27 mouse cellular contexts compared by ENCODE assay signal in the genomic region with DNA sequence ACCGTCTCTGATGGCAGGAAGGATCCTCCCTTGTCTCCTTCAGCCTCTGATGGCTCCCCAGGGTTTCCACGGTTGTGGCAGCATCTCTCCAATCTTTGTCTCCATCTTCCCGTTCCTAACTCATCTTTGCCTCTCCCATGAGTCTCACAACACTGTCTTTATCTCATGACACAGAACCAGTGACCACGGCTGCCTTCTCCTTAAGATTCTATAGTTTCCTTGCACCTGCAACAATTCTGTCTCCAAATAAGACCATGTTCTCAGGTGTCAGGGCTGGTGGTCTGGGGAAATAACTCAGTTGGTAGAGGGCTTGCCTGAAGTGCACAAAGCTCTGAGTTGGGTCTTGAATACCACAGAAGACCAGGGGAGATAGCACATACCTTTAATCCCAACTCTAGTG.
DNase-seq lines count a peak whose midpoint lies in the region; ATAC-seq lines count a peak whose summit lies in the region.
"Had no signal": no experiment of that assay in that cellular context is flagged by ENCODE, and none has a peak within 500 bp of the region (broad histone marks: within the 10 kb centered on the region; RNA-seq: fewer than 3 reads in every experiment).

No protein-coding gene starts in this region.

- no peak for ATAC-seq in forebrain, embryonic 12.5 days (ENCODE audit: low FRiP score)
- no peak for ATAC-seq in midbrain, embryonic 16.5 days
- ATAC-seq: activated CD4-positive, CD25-positive, alpha-beta regulatory T cell, adult 4 months; CD4-positive, CD25-positive, alpha-beta regulatory T cell, adult 4 months; forebrain, embryonic 13.5 days; forebrain, embryonic 15.5 days; Patski had no signal

- no peak overlapping the region for H3K9ac ChIP-seq in forebrain, embryonic 12.5 days
- H3K9ac ChIP-seq in midbrain, embryonic 16.5 days (ENCODE audit: low read depth, low read length) = no peak overlapping the region
- H3K9ac ChIP-seq: embryonic facial prominence, embryonic 13.5 days; embryonic facial prominence, embryonic 15.5 days; forebrain, embryonic 13.5 days; forebrain, embryonic 15.5 days had no signal

- H3K4me2 ChIP-seq in forebrain, embryonic 12.5 days = no peak overlapping the region
- H3K4me2 ChIP-seq in midbrain, embryonic 16.5 days (ENCODE audit: low read length) = no peak overlapping the region
- H3K4me2 ChIP-seq: embryonic facial prominence, embryonic 13.5 days; embryonic facial prominence, embryonic 15.5 days; forebrain, embryonic 13.5 days; forebrain, embryonic 15.5 days had no signal

- peaks cover 42% of the 10 kb centered on the region for H3K4me1 ChIP-seq in forebrain, embryonic 10.5 days
- H3K4me1 ChIP-seq in forebrain, embryonic 12.5 days = peaks cover 28% of the 10 kb centered on the region
- H3K4me1 ChIP-seq in heart, embryonic 10.5 days = peaks cover 25% of the 10 kb centered on the region
- peaks cover 15% of the 10 kb centered on the region for H3K4me1 ChIP-seq in midbrain, embryonic 10.5 days
- peaks cover 13% of the 10 kb centered on the region for H3K4me1 ChIP-seq in midbrain, embryonic 16.5 days (ENCODE audit: control insufficient read depth, insufficient read depth, low read length)
- peaks cover 14% of the 10 kb centered on the region for H3K4me1 ChIP-seq in embryonic facial prominence, embryonic 10.5 days

- peak overlapping the region; percentile 68 for H3K27ac ChIP-seq in forebrain, embryonic 10.5 days
- H3K27ac ChIP-seq in forebrain, embryonic 12.5 days = no peak overlapping the region
- no peak overlapping the region for H3K27ac ChIP-seq in heart, embryonic 10.5 days
- peak overlapping the region; percentile 57; the same call in 1 of the 2 replicates for H3K27ac ChIP-seq in midbrain, embryonic 10.5 days (replicated peaks)
- H3K27ac ChIP-seq in midbrain, embryonic 16.5 days (ENCODE audit: low read length) = no peak overlapping the region
- 0 out of 2 replicates have a peak overlapping the region, but pooled peaks have one; percentile 7 for H3K27ac ChIP-seq in embryonic facial prominence, embryonic 10.5 days (replicated peaks)
- H3K27ac ChIP-seq: embryonic facial prominence, embryonic 13.5 days; embryonic facial prominence, embryonic 15.5 days; forebrain, embryonic 13.5 days; forebrain, embryonic 15.5 days had no signal

- WGBS in forebrain, embryonic 10.5 days = 84% methylated on average over 4 of the region's 4 CpGs
- WGBS in forebrain, embryonic 12.5 days = 95% methylated on average over 4 of the region's 4 CpGs
- WGBS in heart, embryonic 10.5 days = 83% methylated on average over 4 of the region's 4 CpGs
- 92% methylated on average over 4 of the region's 4 CpGs for WGBS in midbrain, embryonic 10.5 days
- 91% methylated on average over 4 of the region's 4 CpGs for WGBS in midbrain, embryonic 16.5 days
- 86% methylated on average over 4 of the region's 4 CpGs for WGBS in embryonic facial prominence, embryonic 10.5 days

- no peaks in the 10 kb centered on the region for H3K27me3 ChIP-seq in forebrain, embryonic 10.5 days (ENCODE audit: poor library complexity, severe bottlenecking)
- H3K27me3 ChIP-seq in forebrain, embryonic 12.5 days = no peaks in the 10 kb centered on the region
- no peaks in the 10 kb centered on the region for H3K27me3 ChIP-seq in heart, embryonic 10.5 days (ENCODE audit: insufficient read depth, poor library complexity, severe bottlenecking)
- peaks cover 11% of the 10 kb centered on the region; the same call in 1 of the 2 replicates for H3K27me3 ChIP-seq in midbrain, embryonic 10.5 days (ENCODE audit: low read depth, poor library complexity, severe bottlenecking)
- H3K27me3 ChIP-seq in midbrain, embryonic 16.5 days (ENCODE audit: control insufficient read depth, insufficient read depth, low read depth, low read length) = no peaks in the 10 kb centered on the region
- H3K27me3 ChIP-seq in embryonic facial prominence, embryonic 10.5 days (replicated peaks; ENCODE audit: low read depth, poor library complexity, severe bottlenecking) = no peaks in the 10 kb centered on the region
- H3K27me3 ChIP-seq: CH12.LX; embryonic facial prominence, embryonic 13.5 days; embryonic facial prominence, embryonic 15.5 days; forebrain, embryonic 15.5 days; Patski had no signal

- no peak overlapping the region for H3K4me3 ChIP-seq in forebrain, embryonic 10.5 days
- H3K4me3 ChIP-seq in forebrain, embryonic 12.5 days (replicated peaks) = no peak overlapping the region
- no peak overlapping the region for H3K4me3 ChIP-seq in heart, embryonic 10.5 days
- no peak overlapping the region for H3K4me3 ChIP-seq in midbrain, embryonic 10.5 days
- no peak overlapping the region for H3K4me3 ChIP-seq in midbrain, embryonic 16.5 days (ENCODE audit: low read depth, low read length)
- H3K4me3 ChIP-seq in embryonic facial prominence, embryonic 10.5 days = no peak overlapping the region
- H3K4me3 ChIP-seq: embryonic facial prominence, embryonic 13.5 days; embryonic facial prominence, embryonic 15.5 days; erythroblast, embryonic 14.5 days; forebrain, embryonic 13.5 days; forebrain, embryonic 15.5 days had no signal

- H3K9me3 ChIP-seq in forebrain, embryonic 10.5 days = no peaks in the 10 kb centered on the region; the same call in 1 of the 2 replicates
- no peaks in the 10 kb centered on the region for H3K9me3 ChIP-seq in forebrain, embryonic 12.5 days
- no peaks in the 10 kb centered on the region for H3K9me3 ChIP-seq in heart, embryonic 10.5 days
- no peaks in the 10 kb centered on the region for H3K9me3 ChIP-seq in midbrain, embryonic 10.5 days (replicated peaks)
- H3K9me3 ChIP-seq in midbrain, embryonic 16.5 days (replicated peaks; ENCODE audit: control insufficient read depth, low read length, poor library complexity, severe bottlenecking) = no peaks in the 10 kb centered on the region
- H3K9me3 ChIP-seq in embryonic facial prominence, embryonic 10.5 days = peaks cover 4% of the 10 kb centered on the region; the same call in 1 of the 2 replicates
- H3K9me3 ChIP-seq: embryonic facial prominence, embryonic 13.5 days; embryonic facial prominence, embryonic 15.5 days; forebrain, embryonic 13.5 days; forebrain, embryonic 15.5 days; G1E had no signal

- no peaks in the 10 kb centered on the region for H3K36me3 ChIP-seq in forebrain, embryonic 10.5 days (replicated peaks)
- H3K36me3 ChIP-seq in forebrain, embryonic 12.5 days (replicated peaks) = no peaks in the 10 kb centered on the region
- H3K36me3 ChIP-seq in heart, embryonic 10.5 days = no peaks in the 10 kb centered on the region
- H3K36me3 ChIP-seq in midbrain, embryonic 10.5 days = no peaks in the 10 kb centered on the region
- H3K36me3 ChIP-seq in midbrain, embryonic 16.5 days (ENCODE audit: control insufficient read depth, insufficient read depth, low read length) = no peaks in the 10 kb centered on the region
- H3K36me3 ChIP-seq in embryonic facial prominence, embryonic 10.5 days (replicated peaks) = no peaks in the 10 kb centered on the region
- H3K36me3 ChIP-seq: embryonic facial prominence, embryonic 13.5 days; embryonic facial prominence, embryonic 15.5 days; forebrain, embryonic 15.5 days; G1E had no signal

- no peak for DNase-seq in forebrain, embryonic 10.5 days (ENCODE audit: extremely low spot score, low spot score)
- DNase-seq in heart, adult 11 months = peak; percentile 74
- no peak for DNase-seq in heart, embryonic 10.5 days (ENCODE audit: low spot score)
- DNase-seq in midbrain, embryonic 10.5 days (ENCODE audit: low spot score) = no peak
- no peak for DNase-seq in embryonic facial prominence, embryonic 10.5 days (ENCODE audit: low spot score)
- DNase-seq in thymus, postnatal 25 days = no peak
- DNase-seq: adrenal gland, adult 8-10 months; adrenal gland, postnatal 14 days; adrenal gland, postnatal 36 days; B cell, adult 2 months; cerebellum, adult 11-12 months; cerebellum, adult 2 months; cerebellum, adult 9-10 months; cerebellum, postnatal 10 days; cerebellum, postnatal 25 days had no signal

Comparison
In these comparisons a context has a peak if more than half of its experiments do, and no peak if none do; other contexts are left out.
1. H3K27ac ChIP-seq: peak in forebrain, embryonic 10.5 days (single experiment), midbrain, embryonic 10.5 days (single experiment) and embryonic facial prominence, embryonic 10.5 days (single experiment); none in forebrain, embryonic 12.5 days (single experiment), heart, embryonic 10.5 days (single experiment) and midbrain, embryonic 16.5 days (single experiment).